8 mouse cellular contexts compared by ENCODE assay signal in the genomic region with DNA sequence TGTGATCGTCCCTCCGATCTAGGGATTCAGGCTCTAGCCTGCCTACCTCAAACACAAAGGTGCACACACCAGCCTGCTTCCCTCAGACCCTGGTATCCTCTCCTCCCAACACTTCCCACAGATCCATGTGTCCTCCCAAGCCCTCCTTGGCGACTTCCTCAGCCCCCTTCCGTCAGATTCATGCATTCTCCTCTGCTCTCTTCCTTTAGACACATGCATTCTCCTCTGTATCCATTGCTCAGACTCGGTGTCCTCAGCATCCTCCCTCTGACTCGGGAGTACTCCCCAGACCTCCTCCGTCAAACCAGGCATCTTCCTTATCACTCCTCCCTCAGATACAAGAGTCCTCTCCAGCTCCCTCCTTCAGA. TPM values are rescaled to one million over a fixed set of nuclear protein-coding genes. Genes with fewer than 3 reads are reported as not detected.
DNase-seq lines count a peak whose midpoint lies in the region; ATAC-seq and TF ChIP-seq lines count a peak whose summit lies in the region.

No protein-coding gene starts in this region.

- no peaks in the 10 kb centered on the region for H3K27me3 ChIP-seq in embryonic facial prominence, embryonic 12.5 days
- H3K27me3 ChIP-seq in hindbrain, postnatal 0 days (ENCODE audit: insufficient read depth, low read length): no peaks in the 10 kb centered on the region
- H3K27me3 ChIP-seq in midbrain, postnatal 0 days (ENCODE audit: insufficient read depth, low read length): no peaks in the 10 kb centered on the region

- DNase-seq in layer of hippocampus, adult 2 months (ENCODE audit: low spot score in 2 of 2): no peak
- no peak for DNase-seq in layer of hippocampus, adult 9-11 months
- DNase-seq in hindbrain, postnatal 0 days (ENCODE audit: low spot score): no peak
- no peak for DNase-seq in midbrain, postnatal 0 days (ENCODE audit: low spot score)
- no peak for DNase-seq in thymus, postnatal 25 days
- no peak for DNase-seq in layer of hippocampus, adult 9-10 months (ENCODE audit: low spot score)
- no peak for DNase-seq in ovary, adult 18-20 months (ENCODE audit: low spot score)

- no peak for TF ChIP-seq CTCF in layer of hippocampus, adult 2 months (conservative IDR thresholded peaks at IDR 0.05)
- no peak for TF ChIP-seq CTCF in hindbrain, postnatal 0 days (IDR thresholded peaks at IDR 0.05; ENCODE audit: low read depth)
- TF ChIP-seq CTCF in midbrain, postnatal 0 days (IDR thresholded peaks at IDR 0.05): no peak

- WGBS in embryonic facial prominence, embryonic 12.5 days: 1% methylated on average over 7 of the region's 7 CpGs
- WGBS in hindbrain, postnatal 0 days: 3% methylated on average over 7 of the region's 7 CpGs
- under 1% methylated on average over 7 of the region's 7 CpGs for WGBS in midbrain, postnatal 0 days

- H3K27ac ChIP-seq in layer of hippocampus, adult 2 months: peak overlapping the region; percentile 88
- H3K27ac ChIP-seq in embryonic facial prominence, embryonic 12.5 days: peak overlapping the region; percentile 90
- peak overlapping the region; percentile 78 for H3K27ac ChIP-seq in hindbrain, postnatal 0 days
- H3K27ac ChIP-seq in midbrain, postnatal 0 days (ENCODE audit: low read depth, low read length): peak overlapping the region; percentile 65

- no peak for ATAC-seq in embryonic facial prominence, embryonic 12.5 days (ENCODE audit: insufficient number of reproducible peaks, insufficient read depth, low FRiP score, low TSS enrichment)
- ATAC-seq in hindbrain, postnatal 0 days: no peak
- no peak for ATAC-seq in midbrain, postnatal 0 days (ENCODE audit: low FRiP score)

- peak overlapping the region; percentile 89 for H3K9ac ChIP-seq in embryonic facial prominence, embryonic 12.5 days
- H3K9ac ChIP-seq in hindbrain, postnatal 0 days (replicated peaks; ENCODE audit: low read length): peak overlapping the region; percentile 75
- H3K9ac ChIP-seq in midbrain, postnatal 0 days (replicated peaks; ENCODE audit: low read length, poor library complexity, severe bottlenecking): peak overlapping the region; percentile 66

- H3K9me3 ChIP-seq in embryonic facial prominence, embryonic 12.5 days: no peaks in the 10 kb centered on the region
- no peaks in the 10 kb centered on the region for H3K9me3 ChIP-seq in hindbrain, postnatal 0 days (ENCODE audit: low read length)
- H3K9me3 ChIP-seq in midbrain, postnatal 0 days (ENCODE audit: low read length): no peaks in the 10 kb centered on the region

- peaks cover 33% of the 10 kb centered on the region for H3K36me3 ChIP-seq in embryonic facial prominence, embryonic 12.5 days
- peaks cover 13% of the 10 kb centered on the region; the same call in 1 of the 2 replicates for H3K36me3 ChIP-seq in hindbrain, postnatal 0 days (ENCODE audit: insufficient read depth, low read length)
- H3K36me3 ChIP-seq in midbrain, postnatal 0 days (ENCODE audit: insufficient read depth, low read length): peaks cover 28% of the 10 kb centered on the region

- peak overlapping the region; percentile 92 for H3K4me3 ChIP-seq in layer of hippocampus, adult 2 months
- peak overlapping the region; percentile 95 for H3K4me3 ChIP-seq in embryonic facial prominence, embryonic 12.5 days
- H3K4me3 ChIP-seq in hindbrain, postnatal 0 days (ENCODE audit: low read length): peak overlapping the region; percentile 59
- H3K4me3 ChIP-seq in midbrain, postnatal 0 days (ENCODE audit: low read depth, low read length): peak overlapping the region; percentile 67

- peak overlapping the region; percentile 97 for H3K4me2 ChIP-seq in embryonic facial prominence, embryonic 12.5 days (replicated peaks)
- peak overlapping the region; percentile 99 for H3K4me2 ChIP-seq in hindbrain, postnatal 0 days (ENCODE audit: low read depth, low read length)
- peak overlapping the region; percentile 95 for H3K4me2 ChIP-seq in midbrain, postnatal 0 days (ENCODE audit: low read depth, low read length, poor library complexity, severe bottlenecking)

- H3K4me1 ChIP-seq in embryonic facial prominence, embryonic 12.5 days: peaks cover 43% of the 10 kb centered on the region
- H3K4me1 ChIP-seq in hindbrain, postnatal 0 days (ENCODE audit: insufficient read depth, low read length): peaks cover 17% of the 10 kb centered on the region
- peaks cover 15% of the 10 kb centered on the region; the same call in 1 of the 2 replicates for H3K4me1 ChIP-seq in midbrain, postnatal 0 days (ENCODE audit: insufficient read depth, low read length)

RNA-seq across cellular contexts. Expression of gene Gys1, which starts 0.8 kb away (rescaled TPM):
- total RNA-seq in layer of hippocampus, adult 2 months (2021): 10 to 100 TPM; 16.1 to 20.3 TPM
- 43.2 and 45.4 TPM in 2 replicates for polyA plus RNA-seq in embryonic facial prominence, embryonic 12.5 days (2016; fragmentation: Nextera tagmentation; extraction: Ambion mirVana)
- total RNA-seq in hindbrain, postnatal 0 days (2014; rRNA removed): 21.1 and 22.4 TPM in 2 replicates
- 16.1 and 16.4 TPM in 2 replicates for polyA plus RNA-seq in hindbrain, postnatal 0 days (2015; fragmentation: Nextera tagmentation; extraction: Ambion mirVana)
- 11.5 and 19.7 TPM in 2 replicates for total RNA-seq in midbrain, postnatal 0 days (2014; rRNA removed)
- polyA plus RNA-seq in midbrain, postnatal 0 days (2015; fragmentation: Nextera tagmentation; extraction: Ambion mirVana): 12.0 and 12.2 TPM in 2 replicates

RNA-seq across cellular contexts. Expression of gene Ruvbl2, which starts 4.1 kb away (rescaled TPM):
- 10 to 100 TPM; 35.0 to 37.2 TPM for total RNA-seq in layer of hippocampus, adult 2 months (2021)
- polyA plus RNA-seq in embryonic facial prominence, embryonic 12.5 days (2016; fragmentation: Nextera tagmentation; extraction: Ambion mirVana): 149 and 151 TPM in 2 replicates
- 147 and 161 TPM in 2 replicates for total RNA-seq in hindbrain, postnatal 0 days (2014; rRNA removed)
- 82.9 and 88.9 TPM in 2 replicates for polyA plus RNA-seq in hindbrain, postnatal 0 days (2015; fragmentation: Nextera tagmentation; extraction: Ambion mirVana)
- total RNA-seq in midbrain, postnatal 0 days (2014; rRNA removed): 129 and 146 TPM in 2 replicates
- 80.5 and 90.8 TPM in 2 replicates for polyA plus RNA-seq in midbrain, postnatal 0 days (2015; fragmentation: Nextera tagmentation; extraction: Ambion mirVana)

RNA-seq across cellular contexts. Expression of gene Lhb, which starts 13.2 kb away (rescaled TPM):
- not detected for total RNA-seq in layer of hippocampus, adult 2 months (2021)
- polyA plus RNA-seq in embryonic facial prominence, embryonic 12.5 days (2016; fragmentation: Nextera tagmentation; extraction: Ambion mirVana): 0.33 and 0.71 TPM in 2 replicates
- 1.3 TPM in 1 of 2 replicates, not detected in the other for total RNA-seq in hindbrain, postnatal 0 days (2014; rRNA removed)
- polyA plus RNA-seq in hindbrain, postnatal 0 days (2015; fragmentation: Nextera tagmentation; extraction: Ambion mirVana): 0.60 and 0.74 TPM in 2 replicates
- total RNA-seq in midbrain, postnatal 0 days (2014; rRNA removed): 1.8 TPM in 1 of 2 replicates, not detected in the other
- polyA plus RNA-seq in midbrain, postnatal 0 days (2015; fragmentation: Nextera tagmentation; extraction: Ambion mirVana): 0.32 and 0.70 TPM in 2 replicates

RNA-seq across cellular contexts. Expression of gene Ntf5, which starts 20.3 kb away (rescaled TPM):
- total RNA-seq in layer of hippocampus, adult 2 months (2021): not detected
- polyA plus RNA-seq in embryonic facial prominence, embryonic 12.5 days (2016; fragmentation: Nextera tagmentation; extraction: Ambion mirVana): 5.2 and 5.6 TPM in 2 replicates
- total RNA-seq in hindbrain, postnatal 0 days (2014; rRNA removed): 0.16 TPM in 1 of 2 replicates, not detected in the other
- polyA plus RNA-seq in hindbrain, postnatal 0 days (2015; fragmentation: Nextera tagmentation; extraction: Ambion mirVana): 0.14 and 0.16 TPM in 2 replicates
- 0.24 TPM in 1 of 2 replicates, not detected in the other for total RNA-seq in midbrain, postnatal 0 days (2014; rRNA removed)
- not detected in 2 replicates for polyA plus RNA-seq in midbrain, postnatal 0 days (2015; fragmentation: Nextera tagmentation; extraction: Ambion mirVana)

RNA-seq across cellular contexts. Expression of gene Ftl1, which starts 25.9 kb away (rescaled TPM):
- 100 to 1,000 TPM; 186 to 204 TPM for total RNA-seq in layer of hippocampus, adult 2 months (2021)
- 5,211 and 5,392 TPM in 2 replicates for polyA plus RNA-seq in embryonic facial prominence, embryonic 12.5 days (2016; fragmentation: Nextera tagmentation; extraction: Ambion mirVana)
- total RNA-seq in hindbrain, postnatal 0 days (2014; rRNA removed): 2,068 and 2,255 TPM in 2 replicates
- 4,654 and 4,668 TPM in 2 replicates for polyA plus RNA-seq in hindbrain, postnatal 0 days (2015; fragmentation: Nextera tagmentation; extraction: Ambion mirVana)
- 2,165 and 2,428 TPM in 2 replicates for total RNA-seq in midbrain, postnatal 0 days (2014; rRNA removed)
- polyA plus RNA-seq in midbrain, postnatal 0 days (2015; fragmentation: Nextera tagmentation; extraction: Ambion mirVana): 4,797 and 5,109 TPM in 2 replicates
